Mouse (Mus musculus) heart, embryonic 13.5 days (tissue): Measurements from ENCODE around the gene Srarp. TPM values are rescaled to one million over a fixed set of nuclear protein-coding genes. Genes with fewer than 3 reads are reported as not detected.

Experiments
- ATAC-seq: fragments of 200-750 bp; cut with Nextera tagmentation; 2 replicates; pipeline ENCODE4 v1.8.0; 2017; ENCODE audit warnings: moderate TSS enrichment; ENCODE audit not compliant: insufficient number of reproducible peaks, low FRiP score, low TSS enrichment; ENCODE audit errors: extremely low read depth
- H3K27ac ChIP-seq: fragments of 300-500 bp; sonication (generic); replicated peaks from 2 replicates; pipeline ENCODE4 v1.5.1; 2015; ENCODE audit warnings: moderate library complexity, mild to moderate bottlenecking, inconsistent platforms
- H3K27me3 ChIP-seq: fragments of 300-500 bp; sonication (generic); replicated peaks from 2 replicates; pipeline ENCODE4 v1.6.1; 2015; ENCODE audit warnings: mild to moderate bottlenecking, inconsistent platforms
- H3K36me3 ChIP-seq: fragments of 300-500 bp; sonication (generic); 2 replicates; pipeline ENCODE4 v1.6.1; 2015; ENCODE audit warnings: mild to moderate bottlenecking, inconsistent platforms
- H3K4me1 ChIP-seq: fragments of 300-500 bp; sonication (generic); 2 replicates; pipeline ENCODE4 v1.6.1; 2015; ENCODE audit warnings: inconsistent platforms
- H3K4me2 ChIP-seq: fragments of 300-500 bp; sonication (generic); 2 replicates; pipeline ENCODE4 v1.6.1; 2015; ENCODE audit warnings: inconsistent platforms, mild to moderate bottlenecking, moderate library complexity
- H3K4me3 ChIP-seq: fragments of 300-500 bp; sonication (generic); 2 replicates; pipeline ENCODE4 v1.5.1; 2015; ENCODE audit warnings: moderate library complexity, mild to moderate bottlenecking, inconsistent platforms
- H3K9ac ChIP-seq: fragments of 300-500 bp; sonication (generic); 2 replicates; pipeline ENCODE4 v1.6.1; 2015; ENCODE audit warnings: inconsistent platforms, mild to moderate bottlenecking, moderate library complexity
- H3K9me3 ChIP-seq: fragments of 300-500 bp; sonication (generic); 2 replicates; pipeline ENCODE4 v1.6.1; 2016; ENCODE audit warnings: inconsistent platforms
- WGBS: fragments of 180-500 bp; shearing (Covaris S2); methylation state at CpG from one replicate; pipeline ENCODE4 v1.1.7; 2015; ENCODE audit warnings: mixed read lengths; 5-methylcytosine and 5-hydroxymethylcytosine counted together
- polyA plus RNA-seq: library from polyadenylated mRNA; unstranded; fragments of >200 nt; fragmentation: Nextera tagmentation; extraction: Ambion mirVana; gene quantifications from 2 replicates; pipeline ENCODE4 v1.2.1, GENCODE M21; 2015

The Srarp gene
- polyA plus RNA-seq, 1 experiment from 2014 or later, result not detected

GRCm38 (mm10) chr4:141385275-141385674 is 50.6 kb downstream of the Srarp start:
- H3K27me3 ChIP-seq, result peaks cover 51% of the 10 kb centered on the region
- H3K4me1 ChIP-seq, result peaks cover 19% of the 10 kb centered on the region
- no peak overlapping the region for H3K4me3 ChIP-seq
- WGBS, result 2% methylated on average over 7 of the region's 7 CpGs
- H3K9ac ChIP-seq, result no peak overlapping the region
- no peak for ATAC-seq
- H3K9me3 ChIP-seq, result no peaks in the 10 kb centered on the region
- H3K36me3 ChIP-seq, result no peaks in the 10 kb centered on the region
- no peak overlapping the region for H3K27ac ChIP-seq
- H3K4me2 ChIP-seq, result no peak overlapping the region

Other genes with a start within 250 kb of the Srarp start
- 2.3 and 3.0 TPM in 2 replicates for gene Rsg1, start 222.1 kb downstream of the Srarp start, polyA plus RNA-seq
- gene Arhgef19, start 196.6 kb downstream of the Srarp start, polyA plus RNA-seq, result 2.2 and 3.1 TPM in 2 replicates
- gene Epha2, start 134.9 kb downstream of the Srarp start, polyA plus RNA-seq, result 4.0 and 4.3 TPM in 2 replicates
- gene Fam131c, start 67.9 kb downstream of the Srarp start, polyA plus RNA-seq, result 1.2 TPM in 2 replicates
- gene Clcnka, start 37.4 kb downstream of the Srarp start, polyA plus RNA-seq, result 0.10 TPM in 1 of 2 replicates, not detected in the other
- 0.79 and 0.99 TPM in 2 replicates for gene Clcnkb, start 20.1 kb downstream of the Srarp start, polyA plus RNA-seq
- gene Hspb7, start 15.3 kb downstream of the Srarp start, polyA plus RNA-seq, result 183 and 184 TPM in 2 replicates
- 23.3 and 23.4 TPM in 2 replicates for gene Zbtb17, start 8.5 kb upstream of the Srarp start, polyA plus RNA-seq
- gene Spen, start 102.5 kb upstream of the Srarp start, polyA plus RNA-seq, result 5.1 and 6.6 TPM in 2 replicates
- gene Fblim1, start 170.0 kb upstream of the Srarp start, polyA plus RNA-seq, result 55.3 and 55.9 TPM in 2 replicates
- gene Tmem82, start 182.5 kb upstream of the Srarp start, polyA plus RNA-seq, result 0.44 and 0.62 TPM in 2 replicates
- 0.37 and 0.49 TPM in 2 replicates for gene Slc25a34, start 187.7 kb upstream of the Srarp start, polyA plus RNA-seq
- 4.9 and 5.1 TPM in 2 replicates for gene Plekhm2, start 228.8 kb upstream of the Srarp start, polyA plus RNA-seq
- gene Rsc1a1, start 249.5 kb upstream of the Srarp start, polyA plus RNA-seq, result 0.43 and 0.96 TPM in 2 replicates